Mouse (Mus musculus) ES-E14 (cell line): ENCODE measurements around the gene Ap1b1.

Source experiments
- HCFC1 ChIP-seq: IDR thresholded peaks from 2 replicates; pipeline ENCODE4 v1.6.1; 2012; ENCODE audit warnings: low read length, inconsistent platforms, borderline replicate concordance; ENCODE audit not compliant: insufficient read depth
- MAFK ChIP-seq: IDR thresholded peaks from 2 replicates; pipeline ENCODE4 v1.6.1; 2014; ENCODE audit warnings: mild to moderate bottlenecking, low read depth, low read length, inconsistent platforms; ENCODE audit not compliant: insufficient read depth
- ZNF384 ChIP-seq: IDR thresholded peaks from 2 replicates; pipeline ENCODE4 v1.6.1; 2012; ENCODE audit warnings: low read depth, low read length, inconsistent platforms

DNA sequence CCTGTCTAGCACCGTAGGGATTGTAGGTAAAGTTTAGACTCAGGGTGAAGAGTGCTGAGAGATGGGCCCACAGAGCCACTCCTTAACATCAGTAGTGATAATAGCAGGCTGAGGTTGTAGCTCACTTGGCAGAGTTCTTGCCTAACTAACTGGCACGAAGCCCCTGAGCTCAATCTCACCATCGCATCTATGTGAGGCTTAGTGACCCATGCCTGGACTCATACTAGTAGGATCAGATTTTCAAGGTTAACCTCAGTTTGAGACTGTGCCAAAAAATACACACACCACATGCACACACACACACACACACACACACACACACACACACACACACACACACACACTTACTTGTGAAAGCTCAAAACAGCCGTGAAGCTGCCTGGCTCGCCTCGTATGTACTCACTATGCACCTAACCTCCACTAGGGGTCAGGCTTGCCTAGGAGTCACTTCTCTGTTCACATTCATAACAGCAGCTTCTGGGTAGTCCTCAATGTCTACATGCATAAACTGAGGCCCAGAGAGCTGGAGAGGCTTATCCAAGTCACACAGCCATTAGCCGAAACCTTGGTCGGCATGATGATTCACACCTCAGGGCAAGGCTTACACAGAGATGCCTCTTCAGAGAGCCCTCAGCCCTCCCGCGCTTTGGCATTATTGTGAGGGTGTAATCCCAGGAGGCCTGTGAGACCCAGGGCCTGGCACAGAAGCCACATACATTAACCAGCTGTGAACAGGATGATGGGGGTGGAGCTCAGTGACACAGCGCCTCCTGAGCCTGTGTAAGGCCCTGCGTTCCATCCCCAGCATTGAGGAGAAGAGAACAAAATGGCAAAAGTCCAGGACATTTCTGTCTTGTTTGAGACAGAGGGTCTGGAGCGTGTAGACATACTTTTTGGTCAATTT is 13.4 kb upstream of the Ap1b1 start:
- TF ChIP-seq MAFK = no peak
- no peak for TF ChIP-seq ZNF384
- no peak for TF ChIP-seq HCFC1
